ENCODE assay signal across 9 mouse cellular contexts in the genomic region with DNA sequence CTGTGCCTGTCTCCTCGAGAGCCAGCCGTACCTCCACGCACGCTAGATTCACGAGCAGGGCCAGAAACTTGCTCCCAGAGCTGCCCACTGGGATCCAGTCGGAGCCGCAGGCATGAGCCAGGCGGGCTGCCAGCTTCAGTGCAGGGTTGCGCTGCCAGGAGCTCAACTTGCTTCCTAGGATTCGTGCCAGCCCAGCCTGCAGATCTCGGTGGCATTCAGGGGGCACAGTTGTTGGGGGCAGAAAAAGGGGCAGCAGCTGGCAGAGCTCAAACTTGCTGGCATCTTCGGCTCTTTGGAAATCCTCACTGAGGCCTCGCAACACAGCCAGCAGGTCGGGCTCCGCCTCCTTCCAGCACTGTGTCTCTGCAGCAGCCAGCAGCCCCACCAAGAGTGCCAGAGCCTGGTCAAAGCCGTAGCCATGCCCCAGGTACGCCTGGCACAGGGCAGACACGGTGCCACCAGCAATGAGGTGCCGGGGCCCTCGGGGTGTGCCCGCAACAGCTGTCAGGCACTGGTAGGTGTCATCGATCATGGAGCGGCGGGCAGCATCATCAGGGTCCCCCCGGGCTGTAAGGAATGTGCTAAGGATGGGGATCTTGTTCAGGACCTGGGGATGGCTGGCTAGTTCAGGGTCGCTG. TPM values are rescaled to one million over a fixed set of nuclear protein-coding genes. Genes with fewer than 3 reads are reported as not detected.
DNase-seq lines count a peak whose midpoint lies in the region; ATAC-seq lines count a peak whose summit lies in the region.
"Had no signal": no experiment of that assay in that cellular context is flagged by ENCODE, and none has a peak within 500 bp of the region (broad histone marks: within the 10 kb centered on the region; RNA-seq: fewer than 3 reads in every experiment).

No protein-coding gene starts in this region.

- H3K9me3 ChIP-seq in neural tube, embryonic 12.5 days: no peaks in the 10 kb centered on the region
- no peaks in the 10 kb centered on the region for H3K9me3 ChIP-seq in embryonic facial prominence, embryonic 10.5 days
- H3K9me3 ChIP-seq in neural tube, embryonic 15.5 days (replicated peaks): no peaks in the 10 kb centered on the region

- no peak overlapping the region for H3K27ac ChIP-seq in neural tube, embryonic 12.5 days
- no peak overlapping the region for H3K27ac ChIP-seq in embryonic facial prominence, embryonic 10.5 days (replicated peaks)
- H3K27ac ChIP-seq in neural tube, embryonic 15.5 days (replicated peaks): peak overlapping the region; percentile 68

- no peak for DNase-seq in neural tube, embryonic 10.5 days (ENCODE audit: extremely low spot score, low spot score)
- DNase-seq in embryonic facial prominence, embryonic 10.5 days (ENCODE audit: low spot score): no peak
- DNase-seq in heart, postnatal 4 days: peak; percentile 74
- DNase-seq in embryo, embryonic 10.5 days (ENCODE audit: low spot score): no peak
- DNase-seq in adipocyte (ENCODE audit: low spot score): no peak

- no peak for ATAC-seq in neural tube, embryonic 12.5 days (ENCODE audit: low FRiP score, low read depth)
- ATAC-seq in neural tube, embryonic 15.5 days (ENCODE audit: low FRiP score): no peak

- 0 out of 2 replicates have a peak overlapping the region, but pooled peaks have one; percentile 21 for H3K9ac ChIP-seq in neural tube, embryonic 12.5 days
- peak overlapping the region; percentile 29; the same call in 1 of the 2 replicates for H3K9ac ChIP-seq in neural tube, embryonic 15.5 days (replicated peaks)

- peaks cover 47% of the 10 kb centered on the region for H3K36me3 ChIP-seq in neural tube, embryonic 12.5 days
- H3K36me3 ChIP-seq in embryonic facial prominence, embryonic 10.5 days (replicated peaks): peaks cover 61% of the 10 kb centered on the region
- peaks cover 39% of the 10 kb centered on the region for H3K36me3 ChIP-seq in neural tube, embryonic 15.5 days

- H3K27me3 ChIP-seq in neural tube, embryonic 12.5 days (replicated peaks): no peaks in the 10 kb centered on the region
- H3K27me3 ChIP-seq in embryonic facial prominence, embryonic 10.5 days (replicated peaks; ENCODE audit: low read depth, poor library complexity, severe bottlenecking): no peaks in the 10 kb centered on the region
- H3K27me3 ChIP-seq in neural tube, embryonic 15.5 days (replicated peaks): no peaks in the 10 kb centered on the region

- H3K4me2 ChIP-seq in neural tube, embryonic 12.5 days (replicated peaks): 0 out of 2 replicates have a peak overlapping the region, but pooled peaks have one; percentile 16
- H3K4me2 ChIP-seq in neural tube, embryonic 15.5 days: peak overlapping the region; percentile 70

- no peak overlapping the region for H3K4me3 ChIP-seq in neural tube, embryonic 12.5 days
- H3K4me3 ChIP-seq in embryonic facial prominence, embryonic 10.5 days: peak overlapping the region; percentile 11; the same call in 1 of the 2 replicates
- peak overlapping the region; percentile 8 for H3K4me3 ChIP-seq in neural tube, embryonic 15.5 days (replicated peaks)

- WGBS in neural tube, embryonic 12.5 days: 93% methylated on average over 26 of the region's 26 CpGs
- WGBS in embryonic facial prominence, embryonic 10.5 days: 93% methylated on average over 26 of the region's 26 CpGs
- WGBS in neural tube, embryonic 15.5 days: 76% methylated on average over 26 of the region's 26 CpGs

- H3K4me1 ChIP-seq in neural tube, embryonic 12.5 days: peaks cover 46% of the 10 kb centered on the region
- peaks cover 47% of the 10 kb centered on the region for H3K4me1 ChIP-seq in embryonic facial prominence, embryonic 10.5 days
- peaks cover 58% of the 10 kb centered on the region for H3K4me1 ChIP-seq in neural tube, embryonic 15.5 days

RNA-seq across cellular contexts. Expression of a gene that starts 3.1 kb away (rescaled TPM):
- 60.5 and 64.8 TPM in 2 replicates for polyA plus RNA-seq in neural tube, embryonic 12.5 days (2016; fragmentation: Nextera tagmentation; extraction: Ambion mirVana)
- 37.5 and 40.9 TPM in 2 replicates for polyA plus RNA-seq in embryonic facial prominence, embryonic 10.5 days (2016; fragmentation: Nextera tagmentation; extraction: Ambion mirVana)
- 10 to 100 TPM; 17.5 to 18.3 TPM for total RNA-seq in heart, postnatal 4 days (2021)
- polyA plus RNA-seq in neural tube, embryonic 15.5 days (2015; fragmentation: Nextera tagmentation; extraction: Ambion mirVana): 146 and 156 TPM in 2 replicates

RNA-seq across cellular contexts. Expression of a gene that starts 3.2 kb away (rescaled TPM):
- 37.0 and 39.6 TPM in 2 replicates for polyA plus RNA-seq in neural tube, embryonic 12.5 days (2016; fragmentation: Nextera tagmentation; extraction: Ambion mirVana)
- 19.3 and 21.4 TPM in 2 replicates for polyA plus RNA-seq in embryonic facial prominence, embryonic 10.5 days (2016; fragmentation: Nextera tagmentation; extraction: Ambion mirVana)
- 10 to 100 TPM; 21.3 to 22.8 TPM for total RNA-seq in heart, postnatal 4 days (2021)
- 33.5 and 41.7 TPM in 2 replicates for polyA plus RNA-seq in neural tube, embryonic 15.5 days (2015; fragmentation: Nextera tagmentation; extraction: Ambion mirVana)

RNA-seq across cellular contexts. Expression of a gene that starts 14.1 kb away (rescaled TPM):
- 0.33 and 0.38 TPM in 2 replicates for polyA plus RNA-seq in neural tube, embryonic 12.5 days (2016; fragmentation: Nextera tagmentation; extraction: Ambion mirVana)
- 0.16 TPM in 1 of 2 replicates, not detected in the other for polyA plus RNA-seq in embryonic facial prominence, embryonic 10.5 days (2016; fragmentation: Nextera tagmentation; extraction: Ambion mirVana)
- total RNA-seq in heart, postnatal 4 days (2021): not detected
- 0.06 TPM in 1 of 2 replicates, not detected in the other for polyA plus RNA-seq in neural tube, embryonic 15.5 days (2015; fragmentation: Nextera tagmentation; extraction: Ambion mirVana)
- total RNA-seq: adrenal gland, adult 18-20 months; hematopoietic stem cell, adult 5-6 weeks had no signal
